Mouse (Mus musculus): Measurements from ENCODE around the gene Spocd1. TPM values are rescaled to one million over a fixed set of nuclear protein-coding genes. Genes with fewer than 3 reads are reported as not detected.
A peak's percentile ranks its signal among the peaks of the same experiment; 100 is the strongest.

Gene Spocd1
- total RNA-seq, 1 experiment: 0.13 TPM

DNA sequence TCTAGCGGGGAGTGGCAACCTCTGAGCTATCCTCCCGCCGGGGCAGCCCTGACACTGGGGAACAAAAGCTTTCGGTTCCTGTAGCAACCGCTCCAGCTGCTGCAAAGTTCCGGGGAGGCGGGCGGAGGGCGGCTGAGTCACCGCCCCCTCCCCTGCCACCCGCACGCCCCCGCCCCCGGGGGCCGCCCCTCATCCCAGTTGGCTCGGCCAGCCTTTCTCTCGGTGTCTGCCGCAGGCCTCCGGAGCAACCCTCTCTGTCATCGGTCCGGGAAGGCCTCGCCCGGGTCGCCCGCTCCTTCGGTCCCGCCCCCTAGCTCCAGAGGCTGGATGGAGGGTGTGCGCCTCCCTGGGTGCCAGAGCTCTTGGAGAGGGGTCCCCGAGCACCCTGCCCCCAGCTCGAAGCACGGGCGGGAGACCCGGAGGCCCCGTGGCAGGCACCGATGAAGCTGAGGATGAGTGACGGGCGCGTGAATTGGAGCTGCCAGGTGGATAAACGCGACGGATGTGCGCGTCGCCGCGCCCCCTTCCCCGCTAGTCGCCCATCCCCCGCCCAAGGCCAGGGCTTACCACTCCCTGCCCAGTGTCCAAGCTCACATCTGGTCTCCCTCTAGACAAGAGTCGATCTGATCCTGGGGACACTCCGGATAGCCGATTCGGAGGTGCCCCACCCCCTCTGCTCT, 58.9 kb downstream of the Spocd1 start:
- H3K27ac ChIP-seq (ENCODE audit: insufficient read depth, low read depth, low read length, poor library complexity, severe bottlenecking): no peak overlapping the region
- H3K9me3 ChIP-seq (ENCODE audit: control insufficient read depth, insufficient read depth, low read depth, low read length): no peaks in the 10 kb centered on the region
- H3K36me3 ChIP-seq (ENCODE audit: control insufficient read depth, insufficient read depth, low read length, poor library complexity, severe bottlenecking): no peaks in the 10 kb centered on the region
- DNase-seq (ENCODE audit: low read depth, low spot score): no peak
- H3K9ac ChIP-seq (ENCODE audit: insufficient read depth, low read depth, low read length, poor library complexity, severe bottlenecking): no peak overlapping the region; the same call in 1 of the 2 replicates
- TF ChIP-seq ZC3H11A (IDR thresholded peaks at IDR 0.05; ENCODE audit: borderline replicate concordance, low read depth, low read length): no peak
- no peak for TF ChIP-seq CHD2 (IDR thresholded peaks at IDR 0.05; ENCODE audit: low read depth, low read length)
- TF ChIP-seq MAFK (IDR thresholded peaks at IDR 0.05; ENCODE audit: insufficient read depth, low read depth, low read length): no peak
- TF ChIP-seq ZNF384 (IDR thresholded peaks at IDR 0.05; ENCODE audit: low read depth, low read length): no peak
- no peak for TF ChIP-seq HCFC1 (IDR thresholded peaks at IDR 0.05; ENCODE audit: borderline replicate concordance, insufficient read depth, low read length)
- in situ Hi-C loops (cut with MboI; ENCODE audit: low sequenced_read_pairs in 2 of 2, unreplicated experiment in 2 of 2): no loop called here
- peak overlapping the region; percentile 60 to 61 for H3K4me3 ChIP-seq (ENCODE audit: insufficient read depth in 1 of 2, low read depth in 1 of 2, low read length in 2 of 2, poor library complexity in 1 of 2, severe bottlenecking in 1 of 2)
- H3K4me1 ChIP-seq (ENCODE audit: control insufficient read depth in 2 of 2, insufficient read depth in 2 of 2, low read length in 2 of 2, poor library complexity in 1 of 2): peaks cover 5 to 24% of the 10 kb centered on the region in 2 experiments

- in situ Hi-C loops (cut with MboI; ENCODE audit: low sequenced_read_pairs in 2 of 2, unreplicated experiment in 2 of 2): no loop called here
- H3K4me1 ChIP-seq (ENCODE audit: control insufficient read depth in 2 of 2, insufficient read depth in 2 of 2, low read length in 2 of 2, poor library complexity in 1 of 2): peaks cover 2 to 15% of the 10 kb centered on the region in 2 experiments; a peak in 1 of 4 replicates
- no peak overlapping the region for H3K4me3 ChIP-seq (ENCODE audit: insufficient read depth in 1 of 2, low read depth in 1 of 2, low read length in 2 of 2, poor library complexity in 1 of 2, severe bottlenecking in 1 of 2)
- no peak overlapping the region for H3K9ac ChIP-seq (ENCODE audit: insufficient read depth, low read depth, low read length, poor library complexity, severe bottlenecking)
- TF ChIP-seq MAFK (IDR thresholded peaks at IDR 0.05; ENCODE audit: insufficient read depth, low read depth, low read length) (no peak), HCFC1 (IDR thresholded peaks at IDR 0.05; ENCODE audit: borderline replicate concordance, insufficient read depth, low read length) (no peak), CHD2 (IDR thresholded peaks at IDR 0.05; ENCODE audit: low read depth, low read length) (no peak), ZC3H11A (IDR thresholded peaks at IDR 0.05; ENCODE audit: borderline replicate concordance, low read depth, low read length) (no peak), ZNF384 (IDR thresholded peaks at IDR 0.05; ENCODE audit: low read depth, low read length) (no peak)
- DNase-seq (ENCODE audit: low read depth, low spot score): no peak
- H3K27ac ChIP-seq (ENCODE audit: insufficient read depth, low read depth, low read length, poor library complexity, severe bottlenecking): no peak overlapping the region
- H3K36me3 ChIP-seq (ENCODE audit: control insufficient read depth, insufficient read depth, low read length, poor library complexity, severe bottlenecking): no peaks in the 10 kb centered on the region
- H3K9me3 ChIP-seq (ENCODE audit: control insufficient read depth, insufficient read depth, low read depth, low read length): no peaks in the 10 kb centered on the region
These were observed 60.9 kb downstream of the Spocd1 start for GRCm38 (mm10) chr4:129989925-129990324.

- Histone ChIP-seq H3K36me3 (ENCODE audit: control insufficient read depth, insufficient read depth, low read length, poor library complexity, severe bottlenecking) (no peaks in the 10 kb centered on the region), H3K4me3 (ENCODE audit: insufficient read depth in 1 of 2, low read depth in 1 of 2, low read length in 2 of 2, poor library complexity in 1 of 2, severe bottlenecking in 1 of 2) (no peak overlapping the region; a peak in 1 of 4 replicates), H3K9ac (ENCODE audit: insufficient read depth, low read depth, low read length, poor library complexity, severe bottlenecking) (no peak overlapping the region), H3K4me1 (ENCODE audit: control insufficient read depth in 2 of 2, insufficient read depth in 2 of 2, low read length in 2 of 2, poor library complexity in 1 of 2) (peaks cover 0 to 7% of the 10 kb centered on the region in 2 experiments; a peak in 1 of 4 replicates), H3K9me3 (ENCODE audit: control insufficient read depth, insufficient read depth, low read depth, low read length) (no peaks in the 10 kb centered on the region), H3K27ac (ENCODE audit: insufficient read depth, low read depth, low read length, poor library complexity, severe bottlenecking) (no peak overlapping the region)
- no peak for DNase-seq (ENCODE audit: low read depth, low spot score)
- in situ Hi-C loops (cut with MboI; ENCODE audit: low sequenced_read_pairs in 2 of 2, unreplicated experiment in 2 of 2): no loop called here
- TF ChIP-seq MAFK (IDR thresholded peaks at IDR 0.05; ENCODE audit: insufficient read depth, low read depth, low read length): no peak
These were observed 63.7 kb downstream of the Spocd1 start for GRCm38 (mm10) chr4:129992720-129993119.

GRCm38 (mm10) chr4:129993213-129993612, 64.2 kb downstream of the Spocd1 start:
- Histone ChIP-seq H3K4me3 (ENCODE audit: insufficient read depth in 1 of 2, low read depth in 1 of 2, low read length in 2 of 2, poor library complexity in 1 of 2, severe bottlenecking in 1 of 2) (no peak overlapping the region), H3K27ac (ENCODE audit: insufficient read depth, low read depth, low read length, poor library complexity, severe bottlenecking) (no peak overlapping the region)
- in situ Hi-C loops (cut with MboI; ENCODE audit: low sequenced_read_pairs in 2 of 2, unreplicated experiment in 2 of 2): no loop called here

More at GRCm38 (mm10) chr4:129993213-129993612, 64.2 kb downstream of the Spocd1 start:
- TF ChIP-seq ZNF384 (IDR thresholded peaks at IDR 0.05; ENCODE audit: low read depth, low read length): no peak
- no peak for TF ChIP-seq CHD2 (IDR thresholded peaks at IDR 0.05; ENCODE audit: low read depth, low read length)
- no peak for TF ChIP-seq MAFK (IDR thresholded peaks at IDR 0.05; ENCODE audit: insufficient read depth, low read depth, low read length)
- no peak for TF ChIP-seq HCFC1 (IDR thresholded peaks at IDR 0.05; ENCODE audit: borderline replicate concordance, insufficient read depth, low read length)
- no peak for TF ChIP-seq ZC3H11A (IDR thresholded peaks at IDR 0.05; ENCODE audit: borderline replicate concordance, low read depth, low read length)
- Histone ChIP-seq H3K9ac (ENCODE audit: insufficient read depth, low read depth, low read length, poor library complexity, severe bottlenecking) (no peak overlapping the region), H3K9me3 (ENCODE audit: control insufficient read depth, insufficient read depth, low read depth, low read length) (no peaks in the 10 kb centered on the region), H3K4me1 (ENCODE audit: control insufficient read depth in 2 of 2, insufficient read depth in 2 of 2, low read length in 2 of 2, poor library complexity in 1 of 2) (peaks cover 0 to 5% of the 10 kb centered on the region in 2 experiments; a peak in 1 of 4 replicates), H3K36me3 (ENCODE audit: control insufficient read depth, insufficient read depth, low read length, poor library complexity, severe bottlenecking) (no peaks in the 10 kb centered on the region)
- DNase-seq (ENCODE audit: low read depth, low spot score): no peak
